Mouse (Mus musculus): ENCODE measurements around the gene Nt5c3b.

The Nt5c3b gene

DNA sequence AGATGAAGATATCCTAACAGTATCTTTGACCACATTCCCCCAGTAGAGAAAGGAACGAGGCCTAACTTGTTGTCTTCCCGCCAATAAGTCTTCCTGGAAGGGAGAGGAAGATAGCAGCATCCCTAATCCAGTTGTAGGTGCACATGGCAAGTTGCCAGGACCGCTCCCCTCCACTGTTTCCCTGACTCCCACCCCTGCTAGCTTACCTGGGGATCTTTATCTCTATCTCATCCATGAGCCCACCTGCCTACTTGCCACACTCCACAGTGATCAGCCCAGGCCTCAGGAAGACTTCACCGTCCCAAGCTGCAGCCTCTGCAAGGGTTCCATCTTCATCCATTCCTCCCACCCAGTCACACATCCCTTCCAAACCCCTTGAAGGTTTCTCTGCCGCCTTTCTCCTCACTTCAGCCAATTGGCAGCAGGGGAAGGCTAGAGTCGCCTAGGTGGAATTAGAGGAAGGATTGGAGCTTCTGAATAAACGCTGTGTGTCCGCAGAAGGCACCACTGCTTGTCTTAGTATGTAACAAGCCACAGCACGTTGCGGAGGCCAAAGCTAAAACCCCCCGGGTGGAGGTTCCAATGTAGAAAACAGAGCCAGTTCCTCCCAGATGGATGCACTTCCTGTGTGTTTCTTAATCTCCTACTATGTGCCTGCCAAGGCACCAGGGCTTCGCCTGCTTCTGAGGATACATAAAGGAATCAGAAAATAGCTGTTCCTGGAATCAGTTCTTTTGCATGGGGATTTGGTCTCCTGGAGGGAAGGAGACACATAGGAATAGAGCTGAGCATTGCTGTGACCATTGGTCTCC, 41.7 kb downstream of the Nt5c3b start:
- DNase-seq (ENCODE audit: low spot score in 2 of 2), result no peak

DNA sequence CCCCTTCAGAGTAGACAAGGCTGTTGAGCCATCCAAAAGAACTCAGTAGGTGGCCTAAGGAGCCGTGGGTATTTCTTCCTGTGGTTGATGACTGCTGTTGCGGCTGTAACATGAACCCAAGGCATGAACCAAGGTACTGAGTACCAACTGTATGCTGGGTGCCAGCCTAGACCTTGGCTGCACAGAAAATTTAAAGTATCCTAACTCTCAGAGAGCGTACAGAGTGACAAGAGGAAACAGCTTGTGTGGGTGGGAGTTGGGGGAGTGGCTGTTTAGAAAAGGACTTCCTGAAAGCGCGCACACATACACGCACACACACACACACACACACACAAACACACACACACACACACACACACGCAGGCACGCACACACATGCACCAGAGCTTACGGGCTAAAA, 42.3 kb downstream of the Nt5c3b start:
- DNase-seq (ENCODE audit: low spot score in 2 of 2), result peak; percentile 55 to 63

DNA sequence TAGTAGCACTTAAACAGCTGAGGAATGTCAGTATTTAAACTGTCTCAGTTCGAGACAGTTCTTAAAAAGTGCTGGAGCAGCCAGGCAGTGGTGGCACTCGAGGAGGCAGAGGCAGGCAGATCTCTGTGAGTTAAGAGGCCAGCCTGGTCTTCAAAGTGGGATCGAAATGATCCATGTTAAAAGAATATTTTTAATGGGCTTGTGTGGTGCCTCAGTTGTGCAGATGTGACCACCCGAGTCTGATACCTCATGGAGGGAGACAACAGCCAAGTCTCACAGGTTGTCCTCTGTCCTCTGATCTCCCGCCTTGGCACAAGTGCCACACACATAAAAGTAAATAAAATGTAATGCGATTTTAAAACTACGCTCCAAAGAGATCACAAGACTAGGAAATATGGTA, 43.1 kb downstream of the Nt5c3b start:
- no peak for DNase-seq (ENCODE audit: low spot score in 2 of 2)

DNA sequence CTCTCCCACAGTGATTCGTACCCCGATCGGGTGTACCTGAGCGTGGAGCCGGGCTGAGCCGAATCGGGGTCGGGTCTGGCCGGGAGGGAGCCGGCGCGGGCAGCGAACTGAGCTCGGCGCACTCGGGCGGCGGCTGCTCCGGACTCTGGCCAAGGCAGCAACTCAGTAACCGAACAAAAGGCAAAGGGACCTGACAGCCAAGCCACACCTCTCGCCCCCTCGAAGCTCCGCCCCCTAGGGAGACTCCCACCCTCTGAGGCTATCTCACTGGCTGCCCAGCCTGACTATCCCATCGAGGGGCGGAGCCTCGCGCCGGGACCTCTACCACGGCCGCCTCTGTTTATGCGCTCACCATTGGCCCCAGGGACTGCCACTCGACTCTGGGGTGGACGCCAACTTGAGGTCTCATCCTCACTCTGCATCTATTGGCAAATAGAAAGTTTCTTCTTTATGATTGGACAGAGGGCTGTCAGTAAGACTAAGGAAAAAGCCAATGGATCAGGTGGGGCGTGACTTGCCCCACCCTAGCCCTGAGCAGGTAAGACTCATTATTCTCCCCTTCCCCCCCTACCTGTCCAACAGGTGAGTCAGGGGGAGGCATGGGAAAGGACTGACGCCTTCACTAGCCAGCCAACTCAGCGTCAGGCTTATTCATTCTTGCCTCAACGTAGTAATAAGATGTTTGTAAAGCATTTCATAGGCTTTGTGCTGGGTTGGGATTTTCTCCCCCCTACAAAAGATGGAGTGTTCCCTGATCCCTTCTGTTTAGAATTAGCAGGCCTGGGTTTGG, 43.8 kb downstream of the Nt5c3b start, which contains the start of gene Jup:
Gene Jup (minus strand): TSS at position 164 of the 790 bp plus-strand sequence.
- DNase-seq (ENCODE audit: low spot score in 2 of 2), result peak; percentile 98

DNA sequence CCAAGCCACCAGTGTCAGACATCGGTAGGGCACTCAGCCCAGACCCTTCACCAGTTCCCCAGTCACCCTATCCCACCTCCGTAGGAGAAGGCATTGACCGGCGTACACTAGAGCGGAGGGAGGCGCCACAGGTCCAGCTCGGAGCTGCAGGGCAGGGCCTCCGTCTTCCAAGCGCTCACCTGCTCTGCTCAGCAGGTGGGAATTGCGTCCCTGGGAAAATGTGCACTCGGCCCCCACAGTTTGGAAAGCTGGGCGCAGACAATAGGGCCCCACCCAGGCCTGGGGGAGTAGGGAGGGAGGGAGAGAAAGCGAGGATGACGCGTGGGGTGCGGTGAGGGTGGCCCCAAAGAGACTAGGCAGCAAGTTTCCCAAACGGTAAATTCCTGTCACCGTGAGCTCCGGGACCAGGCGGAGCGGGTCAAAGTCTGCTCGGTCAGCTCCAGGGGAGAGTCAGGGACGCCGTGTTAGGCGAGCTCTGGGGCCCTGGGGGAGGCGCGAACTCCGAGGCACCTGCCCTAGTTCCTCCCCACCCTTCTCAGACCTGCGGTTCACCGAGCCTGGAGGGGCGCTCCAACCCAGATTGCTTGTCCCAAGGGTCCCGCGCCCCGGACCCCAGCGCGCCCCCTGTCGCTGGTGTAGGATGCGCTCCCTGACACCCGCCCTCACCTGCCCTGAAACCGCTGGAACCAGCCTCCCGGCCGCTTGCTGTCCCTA, 44.6 kb downstream of the Nt5c3b start:
- peak; percentile 50 for DNase-seq (ENCODE audit: low spot score in 2 of 2)

DNA sequence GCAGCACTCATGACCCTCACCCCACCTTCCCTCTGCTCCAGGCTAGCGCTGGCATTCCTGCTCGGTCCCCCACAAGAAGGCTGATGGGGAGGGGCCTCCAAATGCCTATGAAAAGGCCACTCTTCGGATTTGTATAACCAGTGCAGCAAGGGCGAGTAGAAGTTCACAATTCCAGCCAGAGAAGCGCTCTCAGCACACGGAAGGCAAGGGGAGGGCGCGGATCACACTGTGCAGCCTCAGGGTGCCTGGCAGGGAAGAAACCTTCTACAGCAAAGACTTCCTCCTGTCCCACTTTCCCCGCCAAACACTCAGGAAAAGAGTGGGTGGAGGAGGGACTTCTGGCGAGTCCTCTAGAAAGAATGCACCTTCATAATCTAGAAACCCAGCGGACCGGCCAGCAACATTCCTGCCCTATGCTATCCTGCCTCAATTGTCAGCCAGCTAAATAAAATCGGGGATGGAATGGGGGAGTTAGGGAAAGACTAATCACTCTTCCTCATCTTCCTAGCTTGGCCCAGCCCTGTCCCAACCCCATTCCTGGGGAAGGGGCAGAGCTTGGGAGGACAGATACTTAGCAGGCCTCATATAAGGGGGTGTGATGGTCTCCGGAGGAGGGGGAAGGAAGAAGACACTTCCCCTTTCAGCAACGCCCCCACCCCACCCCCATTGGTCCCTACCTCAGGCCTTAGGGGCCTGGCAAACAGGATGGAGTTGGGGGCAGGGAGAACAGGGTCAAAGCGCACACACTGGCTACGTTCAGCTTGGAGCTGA, 45.6 kb downstream of the Nt5c3b start:
- DNase-seq (ENCODE audit: low spot score in 2 of 2), result no peak

DNA sequence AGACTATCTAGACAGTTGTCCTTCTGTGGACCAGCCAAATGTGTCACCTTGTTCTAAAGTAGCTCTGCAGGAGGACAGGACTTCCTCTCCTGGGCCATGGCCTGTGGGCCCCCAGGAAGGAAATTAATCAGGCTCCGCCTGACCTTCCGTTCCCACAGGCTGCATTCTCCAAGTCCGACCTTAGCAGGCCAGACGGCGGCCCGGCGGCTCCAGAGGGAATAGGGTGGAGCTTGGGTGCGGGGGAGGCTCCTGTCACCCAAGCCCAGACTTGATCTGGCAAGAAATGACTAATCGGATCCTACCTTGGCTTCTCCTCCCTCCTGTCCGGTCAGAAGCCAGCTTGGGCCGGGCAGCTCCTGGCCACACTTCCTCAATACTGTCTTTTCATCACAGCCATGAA, 46.4 kb downstream of the Nt5c3b start:
- DNase-seq (ENCODE audit: low spot score in 2 of 2), result no peak

DNA sequence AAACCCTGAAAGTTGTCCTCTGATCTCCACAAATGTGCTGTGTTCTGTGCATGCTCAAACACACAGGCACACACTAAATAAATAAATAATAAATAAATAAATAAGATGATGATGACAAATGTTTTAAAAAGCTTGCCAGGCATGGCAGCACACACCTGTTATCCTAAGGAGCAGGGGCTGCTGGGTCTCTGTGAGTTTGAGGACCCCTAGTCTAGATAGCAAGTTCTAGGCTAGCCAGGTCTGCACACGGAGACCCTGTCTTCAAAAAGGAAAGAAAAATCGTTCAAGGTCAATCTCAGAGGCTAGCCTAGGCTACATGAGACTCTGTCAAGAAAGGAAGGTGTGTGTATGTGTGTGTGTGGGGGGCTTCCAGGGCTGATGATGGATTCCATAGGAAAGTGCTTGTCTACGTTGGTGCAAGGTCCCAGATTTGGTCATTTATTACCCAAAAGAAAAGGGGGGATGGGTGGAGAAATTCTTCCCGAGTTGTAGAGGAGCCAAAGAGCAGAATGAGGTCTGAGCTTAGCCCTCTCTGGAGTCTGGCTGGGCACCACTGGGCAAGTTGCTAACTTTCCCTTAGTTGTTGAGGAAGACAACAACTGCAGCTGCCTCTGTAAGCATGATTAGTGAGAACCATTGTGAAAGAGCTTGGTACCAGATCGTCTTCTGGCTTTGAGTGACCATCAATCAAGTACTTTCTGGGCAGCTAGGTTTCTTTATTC, 47.1 kb downstream of the Nt5c3b start:
- DNase-seq (ENCODE audit: low spot score in 2 of 2), result no peak

DNA sequence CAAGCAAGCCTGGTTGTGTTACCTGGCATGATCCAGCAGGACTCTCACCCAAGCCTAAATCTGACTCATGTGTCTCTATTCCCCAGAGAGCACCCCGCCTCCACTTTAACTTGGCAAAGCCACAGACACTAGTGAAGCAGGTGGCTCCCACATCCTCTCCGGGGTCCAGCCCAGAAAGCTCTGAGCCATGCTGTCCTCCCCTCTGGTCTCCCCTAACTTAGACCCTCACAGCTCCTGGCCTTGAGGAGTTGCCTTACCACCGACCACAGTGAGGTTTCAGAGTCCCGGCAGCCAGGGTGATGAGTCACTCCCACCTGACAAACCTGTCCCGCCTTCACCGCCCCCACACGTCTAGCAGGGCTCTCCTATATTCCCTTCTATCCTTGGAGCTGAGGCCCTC, 47.9 kb downstream of the Nt5c3b start:
- DNase-seq (ENCODE audit: low spot score in 2 of 2), result no peak

DNA sequence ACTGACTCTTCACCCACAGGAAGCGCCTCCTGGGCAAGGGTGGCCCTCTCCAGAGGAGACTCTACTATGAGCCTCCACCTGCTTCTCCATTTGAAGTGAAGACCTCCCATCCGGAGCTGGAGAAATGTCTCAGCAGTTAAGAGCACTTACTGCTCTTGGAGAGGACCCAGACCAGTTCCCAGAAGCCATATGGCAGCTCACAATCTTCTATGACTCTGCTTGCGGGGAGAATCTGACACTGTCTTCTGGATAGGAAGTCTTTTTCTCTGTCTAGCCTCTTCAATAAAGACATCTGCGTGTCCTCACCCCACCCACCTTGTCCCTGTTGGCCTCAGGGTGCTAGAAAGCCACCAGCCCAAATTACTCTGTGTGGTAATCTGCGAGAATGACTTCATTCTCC, 48.6 kb downstream of the Nt5c3b start:
- DNase-seq (ENCODE audit: low spot score in 2 of 2), result no peak

DNA sequence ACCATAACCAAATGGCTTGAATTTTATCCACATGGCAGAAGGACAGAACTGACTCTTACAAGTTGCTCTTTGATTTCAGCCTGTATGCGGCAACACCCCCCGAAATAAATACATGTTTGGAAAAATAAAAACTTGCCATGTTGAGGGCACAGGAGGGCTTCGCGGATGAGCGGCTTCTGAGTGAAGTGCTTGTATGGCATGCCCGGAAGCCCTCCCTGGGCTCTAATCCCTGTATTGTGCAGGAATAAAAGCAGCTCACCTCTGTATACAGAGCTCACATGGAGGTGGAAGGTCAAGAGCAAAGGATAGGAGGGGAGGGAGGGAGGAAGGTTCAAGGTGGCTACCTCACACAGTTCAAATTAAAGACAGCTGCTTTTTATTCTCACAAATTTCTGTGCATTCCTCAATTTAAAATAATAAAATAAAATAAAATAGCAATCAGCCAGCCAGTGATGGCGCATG, 49.7 kb downstream of the Nt5c3b start:
- no peak for DNase-seq (ENCODE audit: low spot score in 2 of 2)

DNA sequence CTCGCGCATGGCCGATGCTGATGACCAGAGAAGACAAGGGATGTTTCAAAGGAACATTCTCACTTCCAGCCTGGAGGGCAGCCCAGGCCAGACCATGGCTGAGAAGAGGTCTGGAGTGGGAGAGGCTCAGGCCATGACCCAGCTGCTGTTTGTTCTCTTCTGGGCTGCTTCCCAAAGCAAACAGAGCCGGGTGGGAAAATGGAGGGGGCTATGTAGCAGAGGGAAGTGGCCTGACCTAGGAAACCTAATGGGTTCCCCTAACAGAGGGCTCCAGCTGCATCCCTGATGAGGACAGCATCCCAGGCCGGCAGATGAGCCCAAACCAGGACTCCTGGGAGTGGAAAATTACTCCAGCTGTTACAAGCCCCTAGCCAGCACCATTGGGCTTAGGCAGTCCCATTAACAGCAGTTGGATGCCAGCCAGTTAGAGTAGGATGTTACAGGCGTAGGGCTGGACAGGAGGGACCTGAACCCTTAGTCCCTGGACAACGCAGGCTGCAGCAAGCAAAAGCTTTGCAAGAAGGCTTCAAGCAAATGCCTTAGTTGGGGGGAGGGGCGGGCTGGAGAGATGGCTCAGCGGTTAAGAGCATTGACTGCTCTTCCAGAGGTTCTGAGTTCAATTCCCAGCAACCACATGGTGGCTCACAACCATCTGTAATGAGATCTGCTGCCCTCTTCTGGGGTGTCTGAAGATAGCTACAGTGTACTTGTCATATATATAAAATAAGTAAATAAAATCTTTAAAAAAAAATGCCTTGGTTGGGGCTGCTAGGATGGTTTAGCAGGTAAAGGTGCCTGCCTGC, 50.3 kb downstream of the Nt5c3b start:
- DNase-seq (ENCODE audit: low spot score in 2 of 2), result peak in 1 of 2 experiments; percentile 28

DNA sequence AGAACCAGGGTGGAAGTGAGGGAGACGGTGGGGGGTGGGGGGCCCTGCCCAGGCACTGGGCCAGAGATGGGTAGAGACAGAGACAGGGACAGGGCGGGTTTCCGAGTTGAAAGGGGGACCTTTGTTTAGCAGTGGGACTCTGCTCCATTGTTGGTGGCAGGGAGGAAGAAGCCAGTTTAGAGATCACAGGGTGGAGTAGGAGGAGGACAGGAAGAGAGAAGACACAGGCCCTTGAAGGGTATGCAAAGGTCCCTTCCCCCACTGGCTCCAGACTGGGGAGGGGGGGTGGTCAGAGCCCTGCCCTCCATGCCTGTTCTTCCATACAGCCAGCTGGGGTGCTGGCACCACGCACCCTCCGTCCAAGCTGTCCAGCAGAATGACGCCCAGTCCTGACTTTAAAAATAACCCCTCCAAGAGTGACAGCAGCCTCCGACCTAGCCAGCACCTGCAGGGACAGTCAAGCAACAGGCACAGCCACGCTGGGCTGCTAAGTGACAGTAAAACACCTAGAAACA, 51.6 kb downstream of the Nt5c3b start:
- no peak for DNase-seq (ENCODE audit: low spot score in 2 of 2)

DNA sequence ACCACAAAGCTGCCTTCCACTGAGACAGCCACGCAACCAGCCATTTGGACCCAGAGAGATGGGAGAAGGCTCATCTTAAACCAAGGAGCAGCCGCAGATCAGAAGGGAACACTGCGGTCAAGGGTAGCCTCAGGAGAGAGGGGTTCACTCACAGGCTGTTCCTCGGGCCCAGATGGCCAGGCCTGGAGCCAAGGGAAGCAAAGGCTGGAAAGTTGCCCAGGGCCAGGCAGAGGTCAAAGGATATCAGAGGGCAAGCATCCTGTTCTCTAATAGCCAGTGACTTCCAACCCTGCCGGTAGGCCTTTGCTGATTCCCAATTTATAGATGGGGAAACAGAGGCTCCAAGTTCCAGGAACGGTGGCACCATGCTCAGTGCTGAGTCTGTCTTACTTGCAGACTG, 53.0 kb downstream of the Nt5c3b start:
- DNase-seq (ENCODE audit: low spot score in 2 of 2), result no peak

DNA sequence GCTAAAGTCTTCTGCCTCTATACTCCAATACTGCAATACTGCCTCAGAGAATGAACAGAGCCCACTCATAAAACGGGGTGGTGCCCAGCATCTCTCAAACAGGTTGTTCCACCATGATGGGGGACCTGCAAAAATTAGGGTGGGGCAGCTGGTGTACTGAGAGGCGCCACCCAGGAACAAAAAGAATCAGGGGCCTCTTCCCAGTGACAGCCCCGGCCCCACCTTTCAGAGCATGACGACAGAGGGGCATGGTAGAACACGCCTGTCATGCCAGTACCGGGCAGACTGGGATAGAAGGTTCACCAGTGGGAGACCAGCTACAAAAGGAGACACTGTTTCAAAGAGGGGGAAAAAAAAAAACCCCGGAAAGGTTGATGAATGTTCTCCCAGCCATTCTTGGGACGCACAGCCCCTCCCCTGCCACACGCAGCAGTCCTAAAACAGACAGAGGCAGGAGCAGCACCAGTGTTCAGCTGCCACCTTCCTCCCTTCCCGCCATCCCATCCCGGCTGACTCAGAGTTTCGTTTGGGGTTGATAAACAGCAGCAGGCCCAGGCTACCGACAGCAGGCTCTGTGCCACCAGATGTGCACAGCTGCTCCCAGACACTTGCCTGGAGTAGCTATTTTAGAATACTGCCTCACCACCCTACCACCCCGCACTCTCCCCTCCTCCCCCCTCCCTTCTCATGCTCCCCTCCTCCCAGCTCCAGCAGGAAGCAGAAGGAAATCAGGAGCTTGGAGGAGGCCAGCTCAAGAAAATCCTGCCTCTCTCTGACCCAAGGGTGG, 53.8 kb downstream of the Nt5c3b start:
- no peak for DNase-seq (ENCODE audit: low spot score in 2 of 2)

DNA sequence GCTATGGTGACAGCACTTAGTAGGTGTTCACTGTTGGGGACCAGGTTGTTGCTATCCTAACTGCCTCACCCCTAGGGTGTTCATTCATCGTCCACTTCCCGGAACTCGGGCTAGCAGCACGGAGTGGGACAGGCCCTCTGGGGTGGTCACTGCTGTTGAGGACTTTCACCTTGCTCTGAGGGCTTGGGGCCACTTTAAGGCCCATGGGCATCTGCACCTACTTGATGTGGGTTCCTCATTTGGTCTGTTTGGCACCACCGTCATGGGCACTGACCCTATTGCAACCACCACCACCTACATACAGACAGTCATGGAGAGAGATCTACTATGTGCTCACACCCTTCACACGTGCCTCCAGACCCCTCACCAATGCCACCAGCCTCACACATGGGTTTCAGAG, 54.5 kb downstream of the Nt5c3b start:
- no peak for DNase-seq (ENCODE audit: low spot score in 2 of 2)

DNA sequence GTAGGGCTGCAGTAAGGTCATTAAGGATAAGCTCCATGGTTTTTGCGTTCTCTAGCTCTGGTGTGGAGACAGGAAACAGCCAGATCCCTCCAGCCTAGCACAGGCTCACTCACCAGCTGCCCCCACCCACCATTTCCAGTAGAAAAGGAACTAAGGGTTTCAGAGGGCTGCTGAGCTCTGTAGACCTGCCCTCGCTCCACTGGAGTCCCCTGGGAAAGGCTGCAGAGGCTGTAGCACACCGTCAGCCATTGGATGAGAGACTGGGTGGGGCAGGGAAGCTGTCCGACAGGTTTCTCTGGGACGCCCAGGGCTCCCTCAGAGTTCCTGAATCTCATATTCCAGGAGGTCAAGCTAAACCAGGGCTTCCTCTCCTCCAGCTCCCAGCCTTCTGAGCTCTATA, 55.0 kb downstream of the Nt5c3b start:
- peak; percentile 32 to 35 for DNase-seq (ENCODE audit: low spot score in 2 of 2)

DNA sequence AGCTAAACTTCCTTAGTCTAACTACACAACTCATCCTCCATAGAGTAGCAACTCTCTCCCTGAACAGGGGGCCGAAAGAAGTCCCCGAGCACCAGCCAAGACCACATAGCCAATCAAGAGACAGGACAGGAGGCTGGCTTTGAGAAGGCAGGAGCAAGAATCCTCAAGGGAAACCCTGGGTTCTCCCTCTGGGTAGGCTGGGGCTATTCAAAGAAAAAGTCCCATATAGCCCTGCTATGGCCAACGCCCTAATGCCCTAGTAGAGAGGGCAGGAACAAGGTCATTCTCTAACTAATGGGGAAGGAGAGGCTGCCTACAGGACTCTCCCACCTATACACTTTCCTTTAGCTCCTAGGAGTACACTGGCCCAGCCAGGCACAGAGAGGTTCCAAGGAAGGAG, 56.6 kb downstream of the Nt5c3b start:
- no peak for DNase-seq (ENCODE audit: low spot score in 2 of 2)

DNA sequence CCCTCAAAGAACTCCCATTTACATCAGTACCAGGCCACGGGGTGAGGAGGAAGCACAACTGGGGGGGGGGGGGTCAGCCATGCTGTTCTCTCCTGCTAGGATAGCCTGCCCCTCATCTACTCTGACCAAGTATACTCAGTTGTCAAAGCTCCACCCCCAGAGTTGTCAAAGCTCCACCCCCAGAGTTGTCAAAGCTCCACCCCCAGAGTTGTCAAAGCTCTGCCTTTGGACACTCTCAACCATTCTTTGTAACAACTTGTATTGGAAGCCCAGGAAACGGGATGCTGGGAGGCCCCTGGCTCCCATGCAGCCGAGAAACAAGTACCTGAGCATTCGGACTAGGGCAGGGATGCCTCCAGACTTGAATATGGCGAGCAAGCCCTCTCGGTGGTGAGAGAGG, 58.9 kb downstream of the Nt5c3b start:
- DNase-seq (ENCODE audit: low spot score in 2 of 2), result no peak
